Mouse (Mus musculus): Measurements from ENCODE around the gene Nadk2. TPM values are rescaled to one million over a fixed set of nuclear protein-coding genes. Genes with fewer than 3 reads are reported as not detected.

Nadk2 gene
- polyA plus RNA-seq (2016; fragmentation: Nextera tagmentation; extraction: Ambion mirVana) = 39.0 and 43.1 TPM in 2 replicates

- peak within 1 kb of the TSS; percentile 86 for H3K4me3 ChIP-seq
- H3K9me3 ChIP-seq (replicated peaks) = no peaks in the 10 kb centered on the region
- peak within 1 kb of the TSS; percentile 94 for H3K9ac ChIP-seq
- peak; percentile 99 for ATAC-seq (ENCODE audit: low FRiP score)
- WGBS = 0% methylated on average over 38 of the region's 54 CpGs
- peak within 1 kb of the TSS; percentile 92 for H3K27ac ChIP-seq
- no peaks in the 10 kb centered on the region for H3K27me3 ChIP-seq
- peaks cover 39% of the 10 kb centered on the region for H3K4me1 ChIP-seq
- no peaks in the 10 kb centered on the region for H3K36me3 ChIP-seq
- peak within 1 kb of the TSS; percentile 84 for H3K4me2 ChIP-seq (replicated peaks)
These were observed at the start of gene Nadk2 for GRCm38 (mm10) chr15:9070912-9071555. Gene Nadk2 (plus strand): TSS chr15:9071260.

- H3K4me3 ChIP-seq = no peak overlapping the region
- no peaks in the 10 kb centered on the region for H3K9me3 ChIP-seq (replicated peaks)
- no peak overlapping the region for H3K9ac ChIP-seq
- H3K4me2 ChIP-seq (replicated peaks) = no peak overlapping the region
- H3K27ac ChIP-seq = no peak overlapping the region
- H3K4me1 ChIP-seq = no peaks in the 10 kb centered on the region
- ATAC-seq (ENCODE audit: low FRiP score) = no peak
- no peaks in the 10 kb centered on the region for H3K27me3 ChIP-seq
- H3K36me3 ChIP-seq = no peaks in the 10 kb centered on the region
These were observed 15.4 kb upstream of the Nadk2 start for GRCm38 (mm10) chr15:9055704-9056103.

- H3K36me3 ChIP-seq = no peaks in the 10 kb centered on the region
- 91% methylated on average over 2 of the region's 2 CpGs for WGBS
- H3K27me3 ChIP-seq = no peaks in the 10 kb centered on the region
- H3K4me1 ChIP-seq = no peaks in the 10 kb centered on the region
- no peak overlapping the region for H3K27ac ChIP-seq
- H3K9ac ChIP-seq = no peak overlapping the region
- H3K4me3 ChIP-seq = no peak overlapping the region
- ATAC-seq (ENCODE audit: low FRiP score) = no peak
- no peak overlapping the region for H3K4me2 ChIP-seq (replicated peaks)
- H3K9me3 ChIP-seq (replicated peaks) = no peaks in the 10 kb centered on the region
These were observed 11.2 kb upstream of the Nadk2 start for GRCm38 (mm10) chr15:9059856-9060255.

- Histone ChIP-seq H3K27me3 (no peaks in the 10 kb centered on the region), H3K36me3 (no peaks in the 10 kb centered on the region), H3K9ac (no peak overlapping the region), H3K9me3 (replicated peaks) (no peaks in the 10 kb centered on the region), H3K4me2 (replicated peaks) (no peak overlapping the region), H3K27ac (no peak overlapping the region), H3K4me1 (no peaks in the 10 kb centered on the region), H3K4me3 (no peak overlapping the region)
- 47% methylated on average over 7 of the region's 7 CpGs for WGBS
- peak; percentile 92 for ATAC-seq (ENCODE audit: low FRiP score)
These were observed 9.7 kb upstream of the Nadk2 start for GRCm38 (mm10) chr15:9061150-9061882.

- H3K27ac ChIP-seq = no peak overlapping the region
- no peak overlapping the region for H3K4me2 ChIP-seq (replicated peaks)
- H3K27me3 ChIP-seq = no peaks in the 10 kb centered on the region
- H3K9ac ChIP-seq = no peak overlapping the region
- no peak overlapping the region for H3K4me3 ChIP-seq
- H3K36me3 ChIP-seq = no peaks in the 10 kb centered on the region
- ATAC-seq (ENCODE audit: low FRiP score) = no peak
- WGBS = 89% methylated on average over 4 of the region's 4 CpGs
- H3K4me1 ChIP-seq = peaks cover 26% of the 10 kb centered on the region
- H3K9me3 ChIP-seq (replicated peaks) = no peaks in the 10 kb centered on the region
These were observed 2.2 kb upstream of the Nadk2 start for GRCm38 (mm10) chr15:9068881-9069280.

DNA sequence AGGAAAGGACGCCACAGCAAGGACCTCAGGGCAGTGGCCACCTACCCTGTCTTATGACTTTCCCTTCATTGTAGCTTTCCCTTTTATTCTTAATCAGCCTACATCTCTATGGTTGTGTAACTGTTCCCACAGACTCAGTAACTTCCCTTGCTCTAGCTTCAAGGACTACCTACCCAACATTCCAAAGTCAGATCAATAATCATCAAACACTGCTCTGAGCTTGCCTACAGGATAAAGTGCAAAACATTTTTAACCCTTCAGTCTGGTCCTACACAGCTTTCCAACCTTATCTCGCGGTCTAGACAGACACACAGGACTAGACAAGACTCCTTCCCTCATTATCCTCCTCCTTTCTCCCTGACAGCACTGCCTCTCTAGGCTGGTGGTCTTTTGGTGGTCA is 707 bp upstream of the Nadk2 start:
- peak overlapping the region; percentile 84 for H3K4me2 ChIP-seq (replicated peaks)
- no peak; the same call in 1 of the 2 replicates for ATAC-seq (ENCODE audit: low FRiP score)
- peak overlapping the region; percentile 71 for H3K9ac ChIP-seq
- no peaks in the 10 kb centered on the region for H3K9me3 ChIP-seq (replicated peaks)
- 1% methylated on average over 3 of the region's 3 CpGs for WGBS
- H3K27ac ChIP-seq = peak overlapping the region; percentile 78
- peak overlapping the region; percentile 86 for H3K4me3 ChIP-seq
- H3K4me1 ChIP-seq = peaks cover 37% of the 10 kb centered on the region
- H3K27me3 ChIP-seq = no peaks in the 10 kb centered on the region
- H3K36me3 ChIP-seq = no peaks in the 10 kb centered on the region

DNA sequence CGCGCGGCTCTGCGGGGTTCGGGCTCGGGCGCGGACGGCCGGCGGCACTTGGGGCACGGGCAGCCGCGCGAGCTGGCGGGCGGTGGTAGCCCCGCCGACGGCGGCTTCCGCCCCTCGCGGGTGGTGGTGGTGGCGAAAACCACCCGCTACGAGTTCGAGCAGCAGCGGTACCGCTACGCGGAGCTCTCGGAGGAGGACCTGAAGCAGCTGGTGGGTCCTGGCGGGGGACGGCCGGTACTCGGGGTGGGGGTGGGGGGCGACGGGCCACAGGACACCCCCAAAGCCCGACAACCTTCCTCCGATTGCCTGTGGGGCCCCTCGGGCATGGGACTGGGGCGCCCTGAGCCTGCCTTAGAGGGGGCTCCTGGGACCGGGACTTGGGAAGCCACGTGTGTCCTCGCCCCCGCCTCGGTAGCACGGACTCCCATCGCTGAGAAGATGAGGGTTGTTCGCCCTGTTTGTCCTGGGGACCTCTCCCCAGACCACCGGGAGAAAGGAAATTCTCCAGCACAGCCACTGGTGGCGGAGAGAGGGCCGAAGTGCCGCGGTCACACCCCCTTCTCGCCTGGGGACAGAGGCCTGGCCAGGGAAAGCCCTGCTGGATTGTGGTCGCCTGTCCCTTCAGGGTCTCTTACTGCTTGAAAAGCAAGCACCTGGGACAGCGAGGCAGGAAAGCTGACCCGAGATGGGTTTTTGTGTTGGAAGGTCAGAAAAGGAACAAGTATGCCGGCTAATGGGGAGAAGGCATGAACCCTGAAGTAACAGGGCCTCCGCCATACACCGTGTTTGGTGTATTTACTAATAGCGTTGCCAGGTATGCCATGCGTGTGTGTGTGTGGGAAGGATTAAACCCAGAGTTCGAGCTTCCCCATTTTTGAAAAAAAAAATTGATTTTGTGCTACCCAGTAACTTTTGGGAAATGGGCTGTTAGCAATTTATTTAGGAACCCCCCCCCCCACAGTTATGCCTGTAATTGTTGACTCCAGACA is 790 bp downstream of the Nadk2 start:
- Histone ChIP-seq H3K4me2 (replicated peaks) (peak overlapping the region; percentile 84), H3K9me3 (replicated peaks) (no peaks in the 10 kb centered on the region), H3K4me1 (peaks cover 39% of the 10 kb centered on the region), H3K36me3 (no peaks in the 10 kb centered on the region), H3K27me3 (no peaks in the 10 kb centered on the region), H3K4me3 (peak overlapping the region; percentile 86), H3K9ac (peak overlapping the region; percentile 94), H3K27ac (peak overlapping the region; percentile 92)
- 2% methylated on average over 38 of the region's 66 CpGs for WGBS
- ATAC-seq (ENCODE audit: low FRiP score) = peak; percentile 44

DNA sequence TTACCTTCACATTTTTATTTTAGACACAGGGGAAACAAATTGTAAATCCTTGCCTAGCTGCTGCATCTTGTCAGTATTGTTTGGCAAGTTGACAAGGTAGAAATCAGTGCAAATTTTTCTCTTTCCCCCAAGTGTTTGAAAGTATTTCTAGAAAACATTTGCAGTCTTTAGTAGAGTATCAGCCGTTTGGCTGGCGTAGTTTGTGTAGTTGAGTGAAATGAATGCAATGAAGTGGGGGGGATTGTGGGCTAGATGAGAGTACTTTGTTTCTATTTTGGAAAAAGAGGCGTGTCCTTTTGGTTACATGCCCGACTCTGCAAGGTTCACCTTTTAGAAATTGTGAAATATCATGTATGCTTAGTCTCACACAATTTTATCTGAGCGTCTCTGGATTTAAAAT is 1.6 kb downstream of the Nadk2 start:
- Histone ChIP-seq H3K4me1 (peaks cover 39% of the 10 kb centered on the region), H3K4me3 (peak overlapping the region; percentile 86), H3K36me3 (no peaks in the 10 kb centered on the region), H3K27ac (no peak overlapping the region), H3K9ac (peak overlapping the region; percentile 94), H3K4me2 (replicated peaks) (peak overlapping the region; percentile 84), H3K27me3 (no peaks in the 10 kb centered on the region), H3K9me3 (replicated peaks) (no peaks in the 10 kb centered on the region)
- no peak for ATAC-seq (ENCODE audit: low FRiP score)
- 34% methylated on average over 5 of the region's 5 CpGs for WGBS

GRCm38 (mm10) chr15:9073067-9073608 is 2.1 kb downstream of the Nadk2 start:
- Histone ChIP-seq H3K4me2 (replicated peaks) (peak overlapping the region; percentile 84), H3K9me3 (replicated peaks) (no peaks in the 10 kb centered on the region), H3K9ac (no peak overlapping the region), H3K36me3 (no peaks in the 10 kb centered on the region), H3K4me3 (peak overlapping the region; percentile 86), H3K27me3 (no peaks in the 10 kb centered on the region), H3K27ac (no peak overlapping the region), H3K4me1 (peaks cover 39% of the 10 kb centered on the region)
- WGBS = 56% methylated on average over 12 of the region's 12 CpGs
- ATAC-seq (ENCODE audit: low FRiP score) = no peak

GRCm38 (mm10) chr15:9073684-9074083 is 2.6 kb downstream of the Nadk2 start:
- no peak for ATAC-seq (ENCODE audit: low FRiP score)
- Histone ChIP-seq H3K27me3 (no peaks in the 10 kb centered on the region), H3K4me1 (peaks cover 39% of the 10 kb centered on the region), H3K27ac (no peak overlapping the region), H3K9ac (no peak overlapping the region), H3K4me2 (replicated peaks) (peak overlapping the region; percentile 84), H3K4me3 (0 out of 2 replicates have a peak overlapping the region, but pooled peaks have one; percentile 86), H3K9me3 (replicated peaks) (no peaks in the 10 kb centered on the region), H3K36me3 (no peaks in the 10 kb centered on the region)
- 83% methylated on average over 5 of the region's 5 CpGs for WGBS

DNA sequence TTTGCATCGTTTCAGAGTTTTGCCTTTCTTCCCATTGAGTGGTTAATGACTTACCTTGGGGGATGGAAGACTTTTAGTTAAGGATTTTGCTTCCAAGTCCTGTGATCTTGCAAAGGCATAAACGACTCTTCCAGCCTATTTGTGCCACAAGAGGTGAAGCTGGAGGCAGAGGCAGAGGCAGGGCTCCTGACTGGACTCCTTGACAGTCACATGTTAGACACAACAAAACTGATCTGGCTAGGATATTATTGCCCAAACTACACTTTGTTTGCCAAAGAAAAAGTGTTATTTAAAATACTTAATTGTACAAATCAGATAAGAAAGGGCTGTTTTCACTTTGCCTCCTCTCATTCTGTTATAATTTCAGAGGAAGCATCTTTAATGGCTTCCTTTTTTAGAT is 3.1 kb downstream of the Nadk2 start:
- Histone ChIP-seq H3K27ac (no peak overlapping the region), H3K9me3 (replicated peaks) (no peaks in the 10 kb centered on the region), H3K4me1 (peaks cover 43% of the 10 kb centered on the region), H3K4me2 (replicated peaks) (no peak overlapping the region), H3K36me3 (no peaks in the 10 kb centered on the region), H3K4me3 (no peak overlapping the region), H3K9ac (no peak overlapping the region), H3K27me3 (no peaks in the 10 kb centered on the region)
- WGBS = 43% methylated on average over 2 of the region's 2 CpGs
- ATAC-seq (ENCODE audit: low FRiP score) = no peak

- H3K27me3 ChIP-seq = no peaks in the 10 kb centered on the region
- no peak overlapping the region for H3K4me3 ChIP-seq
- H3K4me1 ChIP-seq = peaks cover 46% of the 10 kb centered on the region
- no peak for ATAC-seq (ENCODE audit: low FRiP score)
- 16% methylated on average over 4 of the region's 4 CpGs for WGBS
- H3K36me3 ChIP-seq = no peaks in the 10 kb centered on the region
- 0 out of 2 replicates have a peak overlapping the region, but pooled peaks have one; percentile 11 for H3K4me2 ChIP-seq (replicated peaks)
- no peaks in the 10 kb centered on the region for H3K9me3 ChIP-seq (replicated peaks)
- H3K9ac ChIP-seq = no peak overlapping the region
- no peak overlapping the region for H3K27ac ChIP-seq
These were observed 3.6 kb downstream of the Nadk2 start for GRCm38 (mm10) chr15:9074671-9075070.
